Mouse (Mus musculus) heart, adult 9 months (tissue): ENCODE data around the gene Aldh2.
A peak's percentile ranks its signal among the peaks of the same experiment; 100 is the strongest.
"Not testable (repeated sequence)": the region's sequence is repeated elsewhere in the genome, so short reads cannot be mapped to it uniquely, and the experiment has no call there.

ENCODE experiments used
- DNase-seq, 2 experiments: peaks; one replicate each; pipeline ENCODE4 v3.0.0; 2022; ENCODE audit warnings: low spot score in 2 of 2

Aldh2 gene

GRCm38 (mm10) chr5:121547084-121547483 lies 46.5 kb downstream of the Aldh2 start:
- no peak for DNase-seq

GRCm38 (mm10) chr5:121546530-121546895 lies 47.1 kb downstream of the Aldh2 start:
- DNase-seq: peak in 1 of 2 experiments; percentile 28

DNA sequence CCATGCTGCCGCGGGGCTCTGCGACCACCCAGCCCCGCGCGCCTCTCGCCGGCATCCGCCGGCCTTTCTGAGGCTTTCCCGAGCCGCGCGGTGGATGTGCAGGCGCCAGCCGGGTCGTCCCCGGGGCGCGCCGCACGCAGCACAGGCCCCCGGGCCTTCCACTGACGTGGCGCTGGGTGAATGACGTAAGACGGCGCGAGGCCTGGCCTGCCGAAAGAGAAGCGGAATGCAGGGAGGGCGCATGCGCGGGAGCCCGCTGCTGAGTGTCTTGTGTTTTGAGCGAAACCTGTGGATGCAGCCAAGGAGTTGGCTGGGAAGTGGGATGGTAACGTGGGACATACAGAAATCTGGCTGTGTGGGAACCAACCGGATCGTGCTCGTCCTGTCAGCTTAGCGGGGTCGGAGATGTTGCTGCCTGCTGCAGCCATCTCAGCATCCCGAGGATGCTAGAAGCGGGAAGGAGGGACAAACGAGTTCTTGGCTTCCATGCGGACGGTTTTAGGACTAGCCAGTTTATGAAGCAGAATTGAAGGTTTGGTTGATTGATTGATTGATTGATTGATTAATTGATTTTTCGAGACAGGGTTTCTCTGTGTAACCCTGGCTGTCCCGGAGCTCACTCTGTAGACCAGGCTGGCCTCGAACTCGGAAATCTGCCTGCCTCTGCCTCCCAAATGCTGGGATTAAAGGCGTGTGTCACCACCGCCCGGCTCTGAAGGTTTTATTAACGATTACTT lies 47.7 kb downstream of the Aldh2 start, which contains the start of gene Mapkapk5:
Gene Mapkapk5 (minus strand): TSS at position 113 of the 737 bp plus-strand sequence.
- DNase-seq: peak; percentile 91 to 95

DNA sequence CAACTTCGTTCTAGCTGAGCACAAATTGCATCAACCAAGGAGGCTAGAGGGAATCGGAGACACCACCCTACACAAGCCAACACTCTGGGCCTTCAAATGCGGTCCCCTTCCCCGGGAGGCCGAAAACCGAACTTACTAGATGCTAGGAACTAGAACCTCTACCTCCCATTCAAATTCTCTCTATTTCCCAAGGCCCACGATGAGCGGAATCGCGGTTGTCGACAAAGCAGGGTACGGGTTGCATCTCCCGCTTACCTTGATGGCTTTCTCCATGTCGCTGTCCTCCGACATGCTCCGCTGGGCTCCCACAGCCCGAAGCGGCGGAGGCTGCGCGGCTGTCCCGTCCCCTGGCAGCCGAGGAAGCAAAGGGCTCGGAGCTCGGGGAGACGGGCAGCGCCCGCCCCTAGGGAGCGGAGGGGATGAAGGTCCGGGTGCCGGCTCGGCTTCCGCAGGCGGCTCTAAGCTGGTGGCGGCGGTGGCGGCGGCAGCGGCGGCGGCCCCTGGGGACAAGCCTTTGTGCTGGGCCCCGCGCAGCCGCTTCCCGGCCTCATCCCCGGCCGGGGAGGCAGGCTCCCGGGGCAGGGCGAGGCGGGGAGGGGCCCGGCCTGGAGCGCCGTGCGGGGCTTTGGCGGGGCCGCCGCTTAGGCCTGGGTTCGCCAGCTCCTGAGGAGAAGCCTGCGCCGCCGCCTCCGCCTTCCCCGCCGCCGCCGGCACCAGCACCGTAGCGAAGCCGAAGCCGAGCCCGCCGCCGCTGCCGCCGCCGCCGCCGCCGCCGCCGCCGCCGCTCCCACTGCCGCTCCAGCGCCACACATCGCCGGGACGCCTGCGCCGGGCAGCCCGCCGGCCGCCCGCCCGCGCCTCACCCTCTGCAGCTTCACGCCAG lies 48.5 kb downstream of the Aldh2 start, which contains the start of the genes Adam1a and Gm42878:
Gene Adam1a (minus strand): TSS at position 573 of the 883 bp plus-strand sequence.
Gene Gm42878 (minus strand): TSS at position 573 of the 883 bp plus-strand sequence.
- DNase-seq: peak in 1 of 2 experiments; percentile 24

GRCm38 (mm10) chr5:121543370-121543769 lies 50.3 kb downstream of the Aldh2 start:
- DNase-seq: no peak

DNA sequence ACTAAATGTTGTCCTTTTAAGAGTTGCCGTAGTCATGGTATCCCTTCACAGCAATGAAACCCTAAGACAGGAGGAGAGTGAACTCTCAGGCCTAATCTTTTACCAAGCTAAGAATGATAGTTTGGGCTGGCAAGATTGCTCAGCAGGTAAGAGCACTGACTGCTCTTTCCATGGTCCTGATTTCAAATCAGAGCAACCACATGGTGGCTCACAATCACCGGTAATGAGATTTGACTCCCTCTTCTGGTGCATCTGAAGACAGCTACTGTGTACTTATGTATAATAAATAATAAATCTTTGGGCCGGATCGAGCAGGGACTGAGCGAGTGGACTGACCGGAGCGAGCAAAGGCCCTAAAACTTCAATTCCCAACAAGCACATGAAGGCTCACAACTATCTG lies 52.4 kb downstream of the Aldh2 start:
- no peak for DNase-seq

DNA sequence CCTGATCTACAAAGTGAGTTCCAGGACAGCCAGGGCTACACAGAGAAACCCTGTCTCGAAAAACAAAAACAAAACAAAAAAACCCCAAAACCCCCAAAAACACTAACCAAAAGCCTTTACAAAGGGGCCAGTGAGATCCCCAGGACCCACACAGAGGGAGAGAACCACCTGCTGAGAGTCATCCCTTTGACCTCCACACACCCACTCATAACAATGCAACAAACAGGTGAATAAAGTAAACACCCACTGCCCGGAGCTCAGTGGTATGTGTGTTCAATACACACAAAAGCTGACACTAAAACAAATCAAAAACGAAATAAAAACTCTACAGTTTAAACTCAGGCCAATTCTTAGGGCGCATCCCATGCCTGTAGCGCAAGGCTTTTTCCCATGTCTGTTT lies 53.6 kb downstream of the Aldh2 start:
- DNase-seq: no peak

GRCm38 (mm10) chr5:121537588-121537987 lies 56.0 kb downstream of the Aldh2 start:
- DNase-seq: no peak

- no peak for DNase-seq
These were observed 56.6 kb downstream of the Aldh2 start for GRCm38 (mm10) chr5:121536921-121537555.

GRCm38 (mm10) chr5:121535116-121535515 lies 58.5 kb downstream of the Aldh2 start:
- no peak for DNase-seq

- no peak for DNase-seq
These were observed 59.1 kb downstream of the Aldh2 start for GRCm38 (mm10) chr5:121534521-121534920.

- peak; percentile 15 to 25 for DNase-seq
These were observed 66.7 kb downstream of the Aldh2 start for GRCm38 (mm10) chr5:121526961-121527360.

DNA sequence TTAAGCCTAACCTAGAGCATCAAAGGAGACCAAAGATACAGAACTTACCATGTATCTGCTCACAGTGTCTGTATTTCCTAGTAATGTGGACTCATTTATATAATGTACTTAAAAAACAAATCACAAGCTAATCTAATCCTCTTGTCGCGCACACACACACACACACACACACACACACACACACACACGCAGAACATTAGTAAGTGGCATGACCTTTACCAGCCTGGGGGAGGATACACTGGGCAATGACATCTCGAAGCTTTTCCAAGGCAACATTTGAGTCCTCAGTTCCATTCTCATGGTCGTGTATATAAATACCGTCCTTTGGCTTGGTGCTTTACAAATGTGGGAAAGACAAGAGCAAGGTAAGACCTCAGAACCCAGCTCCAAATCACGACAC lies 67.1 kb downstream of the Aldh2 start:
- DNase-seq: no peak

DNA sequence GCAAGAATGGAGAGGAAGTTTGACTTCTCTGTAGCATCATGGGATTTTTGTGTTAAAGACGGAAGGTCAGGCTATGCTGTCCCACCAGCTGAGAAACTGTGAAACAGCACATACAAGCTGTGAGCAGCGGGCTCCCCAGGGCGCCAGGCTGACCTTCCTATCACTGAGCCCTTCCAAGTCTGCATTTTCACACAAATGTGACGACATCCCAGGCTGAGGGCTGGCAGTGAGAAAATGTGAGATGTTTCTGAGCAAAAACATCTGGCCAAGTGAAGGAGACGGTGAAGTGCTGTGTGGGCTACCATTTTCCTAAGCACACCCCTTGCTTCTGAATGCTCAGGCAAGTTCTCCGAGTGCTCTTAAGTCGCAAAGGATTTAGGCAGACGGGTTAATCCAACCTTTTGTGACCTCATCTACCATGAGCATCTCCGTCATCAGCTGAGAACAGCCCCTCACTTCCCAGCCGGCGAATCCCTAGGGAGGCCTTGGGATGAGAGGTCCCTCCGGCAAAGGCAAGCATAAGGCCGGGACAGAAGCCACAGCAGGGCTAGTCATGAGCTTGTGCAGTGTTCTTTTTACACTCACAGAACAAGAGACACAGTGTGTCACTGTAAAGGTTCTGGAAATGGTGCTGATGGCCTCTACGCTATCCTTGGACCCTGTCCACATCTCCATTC lies 67.7 kb downstream of the Aldh2 start:
- DNase-seq: peak in 1 of 2 experiments; percentile 17

- DNase-seq: not testable (repeated sequence)
These were observed 73.9 kb downstream of the Aldh2 start for GRCm38 (mm10) chr5:121519758-121520157.

DNA sequence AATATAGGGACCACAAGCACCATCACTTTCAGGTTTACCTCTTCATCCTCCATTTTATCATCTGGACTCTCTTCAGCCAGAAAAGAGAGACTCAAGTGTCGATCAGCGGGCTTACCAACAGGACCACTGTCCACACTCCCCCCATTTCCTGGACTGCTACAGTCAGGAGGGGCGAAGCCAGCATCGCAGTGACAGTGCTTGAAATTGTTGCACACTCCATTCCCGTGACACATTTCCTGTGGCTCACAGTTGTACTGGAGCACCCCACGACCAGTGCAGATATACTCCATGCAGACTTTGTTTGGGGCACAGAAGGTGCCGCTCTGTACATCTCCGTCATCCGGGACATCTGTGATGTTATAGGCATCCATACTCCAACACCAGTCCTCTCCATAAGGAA lies 74.6 kb downstream of the Aldh2 start:
- DNase-seq: no peak
